Comparison of ENCODE assay signal across 11 mouse cellular contexts in the genomic region with DNA sequence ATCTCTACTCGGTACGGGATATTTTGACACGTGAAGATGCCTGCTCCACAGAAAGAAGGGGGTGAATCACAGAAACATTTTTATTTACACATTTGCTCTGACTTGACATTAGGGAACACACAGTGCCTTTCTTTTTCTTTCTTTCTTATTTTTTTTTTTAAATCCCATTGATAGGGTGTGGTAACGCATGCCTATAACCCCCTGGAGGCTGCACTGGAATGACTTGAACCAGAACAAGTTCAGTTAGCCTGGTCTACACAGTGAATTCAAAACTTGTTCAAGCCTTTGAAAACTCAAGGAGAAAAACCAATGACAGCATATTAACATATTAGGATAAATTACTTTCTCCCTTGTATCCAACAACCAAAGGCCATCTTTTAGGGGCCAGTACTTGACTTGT. TPM values are rescaled to one million over a fixed set of nuclear protein-coding genes. Genes with fewer than 3 reads are reported as not detected.
"Had no signal": no experiment of that assay in that cellular context is flagged by ENCODE, and none has a peak within 500 bp of the region (broad histone marks: within the 10 kb centered on the region; RNA-seq: fewer than 3 reads in every experiment).

No protein-coding gene starts in this region.

- DNase-seq: liver, postnatal 0 days; lung, adult 2 months; lung, postnatal 14 days; lung, postnatal 36 days; right cerebral cortex, postnatal 14 days; spleen, adult 18-20 months; thymus, adult 18-20 months; thymus, postnatal 14 days; thymus, postnatal 36 days had no signal

RNA-seq across cellular contexts. Expression of a gene that starts 27.1 kb away (rescaled TPM):
- total RNA-seq: monocyte, adult 5-6 weeks; neutrophil, adult 5-6 weeks had no signal
